Mouse (Mus musculus): Measurements from ENCODE around the gene Hoga1. TPM values are rescaled to one million over a fixed set of nuclear protein-coding genes. Genes with fewer than 3 reads are reported as not detected.

Gene Hoga1
- total RNA-seq, 1 experiment, result 0.89 TPM

DNA sequence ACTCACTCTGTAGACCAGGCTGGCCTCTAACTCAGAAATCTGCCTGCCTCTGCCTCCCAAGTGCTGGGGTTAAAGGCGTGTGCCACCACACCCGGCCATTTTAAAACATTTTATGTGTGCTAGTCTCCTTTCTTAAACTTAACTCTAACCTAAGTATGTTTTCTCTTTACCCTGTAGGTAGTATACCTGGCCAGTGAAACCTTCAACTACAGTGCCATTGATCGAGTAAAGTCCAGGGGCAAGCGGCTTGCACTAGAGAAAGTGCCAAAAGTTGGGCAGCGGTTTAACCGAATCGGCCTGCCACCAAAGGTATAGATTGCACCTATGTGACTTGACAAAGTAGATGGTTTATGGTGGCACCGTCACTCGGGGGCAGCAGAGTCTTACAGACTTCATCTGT lies 59.3 kb downstream of the Hoga1 start:
- Histone ChIP-seq H3K9ac (ENCODE audit: insufficient read depth, low read depth, low read length, poor library complexity, severe bottlenecking) (no peak overlapping the region), H3K36me3 (ENCODE audit: control insufficient read depth, insufficient read depth, low read length, poor library complexity, severe bottlenecking) (peaks cover 8% of the 10 kb centered on the region), H3K9me3 (ENCODE audit: control insufficient read depth, insufficient read depth, low read depth, low read length) (no peaks in the 10 kb centered on the region), H3K4me1 (ENCODE audit: control insufficient read depth in 2 of 2, insufficient read depth in 2 of 2, low read length in 2 of 2, poor library complexity in 1 of 2) (no peaks in the 10 kb centered on the region), H3K27ac (ENCODE audit: insufficient read depth, low read depth, low read length, poor library complexity, severe bottlenecking) (no peak overlapping the region), H3K4me3 (ENCODE audit: insufficient read depth in 1 of 2, low read depth in 1 of 2, low read length in 2 of 2, poor library complexity in 1 of 2, severe bottlenecking in 1 of 2) (no peak overlapping the region)
- TF ChIP-seq MAFK (IDR thresholded peaks at IDR 0.05; ENCODE audit: insufficient read depth, low read depth, low read length), result no peak
- TF ChIP-seq ZC3H11A (IDR thresholded peaks at IDR 0.05; ENCODE audit: borderline replicate concordance, low read depth, low read length), result no peak
- TF ChIP-seq ZNF384 (IDR thresholded peaks at IDR 0.05; ENCODE audit: low read depth, low read length), result no peak
- TF ChIP-seq CHD2 (IDR thresholded peaks at IDR 0.05; ENCODE audit: low read depth, low read length), result no peak
- TF ChIP-seq HCFC1 (IDR thresholded peaks at IDR 0.05; ENCODE audit: borderline replicate concordance, insufficient read depth, low read length), result no peak
- in situ Hi-C loops (cut with MboI; ENCODE audit: low sequenced_read_pairs in 2 of 2, unreplicated experiment in 2 of 2), result no loop called here
- DNase-seq (ENCODE audit: low read depth, low spot score), result no peak

DNA sequence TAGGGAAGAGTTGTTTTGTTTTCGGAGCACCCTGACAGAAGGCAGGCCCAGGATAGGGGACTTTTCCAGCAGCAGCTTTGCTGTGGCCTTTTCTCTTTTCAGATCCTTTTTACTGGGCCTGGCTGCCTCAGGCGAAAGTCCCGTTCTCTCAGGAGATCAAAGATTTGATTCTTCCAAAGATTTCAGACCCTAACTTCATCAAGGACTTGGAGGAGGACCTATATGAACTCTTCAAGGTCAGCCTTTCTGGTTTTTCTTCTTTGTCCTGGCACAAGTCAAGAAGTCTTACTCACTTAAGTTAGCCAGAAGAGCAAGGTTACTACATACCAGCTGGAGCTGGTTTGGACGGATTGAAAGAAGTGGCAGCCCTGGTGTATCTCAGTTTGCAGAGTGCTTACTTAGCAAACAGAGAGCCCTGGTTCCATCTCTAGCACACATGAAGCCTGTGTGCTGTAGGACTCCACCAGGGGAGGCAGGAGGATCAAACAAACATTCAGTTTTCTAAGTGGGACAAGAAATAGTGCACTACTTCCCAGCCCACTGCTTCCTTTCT lies 70.4 kb downstream of the Hoga1 start:
- Histone ChIP-seq H3K4me1 (ENCODE audit: control insufficient read depth in 2 of 2, insufficient read depth in 2 of 2, low read length in 2 of 2, poor library complexity in 1 of 2) (no peaks in the 10 kb centered on the region), H3K9ac (ENCODE audit: insufficient read depth, low read depth, low read length, poor library complexity, severe bottlenecking) (no peak overlapping the region), H3K36me3 (ENCODE audit: control insufficient read depth, insufficient read depth, low read length, poor library complexity, severe bottlenecking) (peaks cover 18% of the 10 kb centered on the region), H3K9me3 (ENCODE audit: control insufficient read depth, insufficient read depth, low read depth, low read length) (no peaks in the 10 kb centered on the region), H3K27ac (ENCODE audit: insufficient read depth, low read depth, low read length, poor library complexity, severe bottlenecking) (no peak overlapping the region), H3K4me3 (ENCODE audit: insufficient read depth in 1 of 2, low read depth in 1 of 2, low read length in 2 of 2, poor library complexity in 1 of 2, severe bottlenecking in 1 of 2) (no peak overlapping the region)
- in situ Hi-C loops (cut with MboI; ENCODE audit: low sequenced_read_pairs in 2 of 2, unreplicated experiment in 2 of 2), result no loop called here
- no peak for DNase-seq (ENCODE audit: low read depth, low spot score)
- TF ChIP-seq ZC3H11A (IDR thresholded peaks at IDR 0.05; ENCODE audit: borderline replicate concordance, low read depth, low read length) (no peak), MAFK (IDR thresholded peaks at IDR 0.05; ENCODE audit: insufficient read depth, low read depth, low read length) (no peak), HCFC1 (IDR thresholded peaks at IDR 0.05; ENCODE audit: borderline replicate concordance, insufficient read depth, low read length) (no peak), CHD2 (IDR thresholded peaks at IDR 0.05; ENCODE audit: low read depth, low read length) (no peak), ZNF384 (IDR thresholded peaks at IDR 0.05; ENCODE audit: low read depth, low read length) (no peak)

DNA sequence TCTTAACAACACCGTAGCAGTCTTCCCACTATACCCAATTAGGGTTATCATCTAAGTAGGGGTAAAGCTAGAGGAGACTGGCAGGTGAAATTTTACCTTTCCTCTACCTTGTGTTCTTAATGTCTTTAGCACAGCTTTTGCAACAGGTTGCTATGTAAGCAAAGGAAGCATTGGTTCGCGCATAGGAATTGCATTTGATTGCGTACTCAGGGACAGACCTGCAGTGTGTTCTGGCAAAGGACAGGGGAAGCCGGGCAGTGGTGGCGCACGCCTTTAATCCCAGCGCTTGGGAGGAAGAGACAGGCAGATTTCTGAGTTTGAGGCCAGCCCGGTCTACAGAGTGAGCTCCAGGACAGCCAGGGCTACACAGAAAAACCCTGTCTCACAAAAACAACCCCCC lies 72.7 kb downstream of the Hoga1 start:
- in situ Hi-C loops (cut with MboI; ENCODE audit: low sequenced_read_pairs in 2 of 2, unreplicated experiment in 2 of 2), result no loop called here
- H3K36me3 ChIP-seq (ENCODE audit: control insufficient read depth, insufficient read depth, low read length, poor library complexity, severe bottlenecking), result peaks cover 33% of the 10 kb centered on the region
- TF ChIP-seq MAFK (IDR thresholded peaks at IDR 0.05; ENCODE audit: insufficient read depth, low read depth, low read length), result no peak
- no peak for TF ChIP-seq CHD2 (IDR thresholded peaks at IDR 0.05; ENCODE audit: low read depth, low read length)
- TF ChIP-seq ZC3H11A (IDR thresholded peaks at IDR 0.05; ENCODE audit: borderline replicate concordance, low read depth, low read length), result no peak
- TF ChIP-seq HCFC1 (IDR thresholded peaks at IDR 0.05; ENCODE audit: borderline replicate concordance, insufficient read depth, low read length), result no peak
- TF ChIP-seq ZNF384 (IDR thresholded peaks at IDR 0.05; ENCODE audit: low read depth, low read length), result no peak
- no peak overlapping the region for H3K27ac ChIP-seq (ENCODE audit: insufficient read depth, low read depth, low read length, poor library complexity, severe bottlenecking)
- no peaks in the 10 kb centered on the region for H3K9me3 ChIP-seq (ENCODE audit: control insufficient read depth, insufficient read depth, low read depth, low read length)
- no peak overlapping the region for H3K4me3 ChIP-seq (ENCODE audit: insufficient read depth in 1 of 2, low read depth in 1 of 2, low read length in 2 of 2, poor library complexity in 1 of 2, severe bottlenecking in 1 of 2)
- no peaks in the 10 kb centered on the region for H3K4me1 ChIP-seq (ENCODE audit: control insufficient read depth in 2 of 2, insufficient read depth in 2 of 2, low read length in 2 of 2, poor library complexity in 1 of 2)
- DNase-seq (ENCODE audit: low read depth, low spot score), result no peak
- no peak overlapping the region for H3K9ac ChIP-seq (ENCODE audit: insufficient read depth, low read depth, low read length, poor library complexity, severe bottlenecking)

DNA sequence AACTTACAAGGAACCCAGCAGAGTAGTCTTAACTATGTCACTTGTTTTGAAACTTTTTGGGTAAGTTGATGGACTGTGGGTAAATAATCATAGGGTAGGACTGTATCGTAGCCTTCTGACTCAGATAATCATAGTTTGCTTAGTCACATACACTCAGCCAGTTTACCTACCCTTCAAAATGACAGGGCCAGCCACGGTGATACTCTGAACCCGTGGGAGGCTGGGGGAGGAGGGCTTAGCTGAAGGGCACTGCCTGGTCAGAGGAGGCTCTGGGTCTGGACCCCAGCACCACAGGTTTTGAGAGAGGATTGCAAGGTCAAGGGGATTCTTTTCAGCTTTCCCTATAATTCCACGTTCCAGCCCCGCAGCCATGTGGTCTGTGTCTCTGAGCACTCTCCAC lies 73.2 kb downstream of the Hoga1 start:
- peaks cover 38% of the 10 kb centered on the region for H3K36me3 ChIP-seq (ENCODE audit: control insufficient read depth, insufficient read depth, low read length, poor library complexity, severe bottlenecking)

More for the DNA sequence above, 73.2 kb downstream of the Hoga1 start:
- in situ Hi-C loops (cut with MboI; ENCODE audit: low sequenced_read_pairs in 2 of 2, unreplicated experiment in 2 of 2), result no loop called here
- Histone ChIP-seq H3K4me3 (ENCODE audit: insufficient read depth in 1 of 2, low read depth in 1 of 2, low read length in 2 of 2, poor library complexity in 1 of 2, severe bottlenecking in 1 of 2) (no peak overlapping the region), H3K9ac (ENCODE audit: insufficient read depth, low read depth, low read length, poor library complexity, severe bottlenecking) (no peak overlapping the region), H3K27ac (ENCODE audit: insufficient read depth, low read depth, low read length, poor library complexity, severe bottlenecking) (no peak overlapping the region), H3K4me1 (ENCODE audit: control insufficient read depth in 2 of 2, insufficient read depth in 2 of 2, low read length in 2 of 2, poor library complexity in 1 of 2) (no peaks in the 10 kb centered on the region), H3K9me3 (ENCODE audit: control insufficient read depth, insufficient read depth, low read depth, low read length) (no peaks in the 10 kb centered on the region)
- TF ChIP-seq ZC3H11A (IDR thresholded peaks at IDR 0.05; ENCODE audit: borderline replicate concordance, low read depth, low read length) (no peak), HCFC1 (IDR thresholded peaks at IDR 0.05; ENCODE audit: borderline replicate concordance, insufficient read depth, low read length) (no peak), CHD2 (IDR thresholded peaks at IDR 0.05; ENCODE audit: low read depth, low read length) (no peak), MAFK (IDR thresholded peaks at IDR 0.05; ENCODE audit: insufficient read depth, low read depth, low read length) (no peak), ZNF384 (IDR thresholded peaks at IDR 0.05; ENCODE audit: low read depth, low read length) (no peak)
- no peak for DNase-seq (ENCODE audit: low read depth, low spot score)
